Mouse (Mus musculus) thymus, adult 2 months (tissue): ENCODE results near the gene Ttll3.

Source experiments
- CTCF ChIP-seq: fragments of 200-500 bp; IDR thresholded peaks from 2 replicates; pipeline ENCODE4 v1.5.1; 2012; ENCODE audit warnings: mild to moderate bottlenecking, control low read depth, low read length, moderate library complexity, borderline replicate concordance; ENCODE audit not compliant: control insufficient read depth, poor library complexity, insufficient read depth; ENCODE audit errors: extremely low read depth
- POLR2A ChIP-seq: fragments of 200-500 bp; IDR thresholded peaks from 2 replicates; pipeline ENCODE4 v1.6.1; 2012; ENCODE audit warnings: mild to moderate bottlenecking, low read length, control low read depth, moderate library complexity; ENCODE audit not compliant: control insufficient read depth, poor library complexity, insufficient read depth; ENCODE audit errors: extremely low read depth

GRCm38 (mm10) chr6:113457952-113458534, 69.0 kb downstream of the Ttll3 start, which contains the start of gene Il17re:
- TF ChIP-seq CTCF = no peak
- no peak for TF ChIP-seq POLR2A
